Mouse (Mus musculus) megakaryocyte progenitor cell, adult 5-6 weeks (primary cell): Measurements from ENCODE around the gene Mmp25. TPM values are rescaled to one million over a fixed set of nuclear protein-coding genes. Genes with fewer than 3 reads are reported as not detected.
"Not testable (repeated sequence)": the region's sequence is repeated elsewhere in the genome, so short reads cannot be mapped to it uniquely, and the experiment has no call there.

Experiments used
- ATAC-seq: replicated peaks from 2 replicates; pipeline ENCODE4 v1.8.0; 2016; ENCODE audit warnings: mild to moderate bottlenecking, moderate TSS enrichment, inconsistent platforms; ENCODE audit not compliant: poor library complexity
- total RNA-seq, 2 experiments: library from RNA; stranded (forward) in 1 of 2; stranded (reverse) in 1 of 2; fragments of 157-497, 149-512 nt in 1 of 2; fragments of 200-1000 nt in 1 of 2; gene quantifications; 2 replicates each; pipeline versions ENCODE4 v1.2.3 to v1.2.4; 2015 to 2017

Mmp25 gene
- total RNA-seq, 2 experiments from 2014 or later, result 0.42 to 1.4 TPM

DNA sequence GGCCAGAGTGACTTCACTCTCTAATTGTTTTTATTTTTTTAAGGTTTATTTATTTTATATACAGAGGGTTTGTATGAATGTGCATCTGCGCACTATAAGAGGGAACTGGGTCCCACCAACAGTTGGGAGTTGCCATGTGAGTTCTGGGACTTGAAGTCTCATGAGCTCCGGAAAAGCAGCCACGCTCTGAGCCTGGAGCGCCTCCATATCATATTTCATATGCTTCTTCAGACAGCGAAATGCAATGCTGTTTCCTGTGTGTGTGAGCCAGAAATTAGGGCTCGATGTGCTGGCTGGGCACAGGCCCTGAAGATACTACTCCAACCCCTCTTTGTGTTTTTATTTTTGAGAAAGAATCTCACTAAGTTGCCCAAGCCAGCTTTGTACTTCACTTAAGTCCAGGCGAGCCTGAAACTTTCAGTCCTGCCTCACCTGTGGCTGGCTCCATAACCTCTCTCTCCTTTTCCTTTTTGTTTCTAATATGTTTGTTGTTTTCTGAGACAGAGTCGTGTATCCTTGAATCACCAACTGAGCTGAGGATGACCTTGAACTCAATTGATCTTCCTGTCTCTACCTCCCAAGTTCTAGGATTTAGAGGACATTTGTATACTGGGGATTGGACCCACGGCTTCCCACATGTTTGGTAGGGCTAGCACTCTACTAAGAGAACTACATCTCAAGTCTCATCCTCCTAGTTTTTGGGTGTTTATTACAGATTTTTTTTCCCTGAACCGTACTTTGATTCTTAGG, 43.1 kb downstream of the Mmp25 start:
- no peak for ATAC-seq

DNA sequence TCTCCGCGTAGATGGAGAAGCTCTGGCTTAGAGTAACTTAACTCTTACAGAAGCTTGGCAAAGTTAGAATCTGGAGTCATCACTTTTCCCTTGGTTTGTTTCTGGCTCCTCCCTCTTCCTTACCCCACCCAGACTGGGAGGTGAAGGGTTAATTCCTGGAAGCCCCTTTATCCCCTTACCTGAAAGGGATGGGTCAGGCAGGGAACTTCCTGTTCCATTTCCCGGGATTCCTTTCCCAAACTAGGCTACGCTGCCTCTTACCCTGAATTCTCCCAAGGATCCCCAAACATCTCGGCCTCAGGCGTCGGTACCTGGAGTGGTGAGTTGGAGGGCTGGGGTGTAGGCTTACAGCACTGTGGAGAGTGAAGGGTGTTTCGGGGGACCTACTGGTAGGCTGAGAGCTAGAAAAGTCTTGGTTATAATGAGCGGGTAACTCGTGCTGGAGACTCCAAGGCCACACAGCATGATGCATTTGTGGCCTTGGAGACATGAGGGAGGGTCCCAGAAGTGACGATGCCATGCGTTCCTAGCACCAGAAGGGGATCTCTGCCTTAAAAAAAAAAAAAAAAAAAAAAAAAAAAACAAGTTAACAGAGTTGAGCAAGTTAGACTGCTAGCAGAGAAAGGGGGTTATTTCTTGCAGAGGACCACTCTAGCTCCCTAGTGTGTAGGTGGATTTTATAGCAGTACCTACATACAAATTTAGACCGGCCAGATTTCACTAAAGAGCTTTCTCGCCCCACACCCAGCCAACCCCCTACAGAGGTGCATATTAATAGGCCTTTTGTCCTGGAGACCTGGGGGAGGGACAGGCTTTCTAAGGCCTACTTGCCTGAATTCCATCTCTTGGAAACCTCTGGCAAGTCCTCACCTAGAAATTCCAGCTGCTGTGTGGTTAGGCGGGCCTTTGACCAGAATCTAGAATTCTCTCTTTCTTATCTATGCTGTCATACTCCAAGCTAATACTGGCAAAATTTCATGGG, 44.1 kb downstream of the Mmp25 start, which contains the start of gene Zscan10:
Gene Zscan10 (plus strand): TSS at position 216 of the 982 bp plus-strand sequence.
- no peak for ATAC-seq

DNA sequence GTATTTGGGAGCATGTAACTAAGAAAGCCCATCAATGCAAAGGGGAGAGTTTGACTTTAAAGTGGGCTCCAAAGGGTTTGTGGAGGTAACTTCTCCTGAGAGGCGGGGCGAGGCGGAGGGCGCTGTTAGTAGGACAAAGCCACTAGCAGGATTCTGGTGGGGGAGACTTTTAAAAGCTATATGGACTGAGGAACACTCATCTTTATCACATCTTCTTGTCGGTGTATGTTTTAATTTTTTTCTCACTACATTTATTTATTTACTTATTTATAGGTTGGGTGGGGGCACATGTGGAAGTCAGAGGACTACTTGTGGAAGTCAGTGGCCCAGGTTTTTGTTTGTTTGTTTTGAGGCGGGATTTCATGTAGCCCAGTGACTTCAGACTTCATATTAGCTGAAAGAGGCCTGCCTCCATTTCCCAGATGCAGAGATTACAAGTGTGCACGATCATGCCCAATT, 45.4 kb downstream of the Mmp25 start:
- no peak for ATAC-seq

DNA sequence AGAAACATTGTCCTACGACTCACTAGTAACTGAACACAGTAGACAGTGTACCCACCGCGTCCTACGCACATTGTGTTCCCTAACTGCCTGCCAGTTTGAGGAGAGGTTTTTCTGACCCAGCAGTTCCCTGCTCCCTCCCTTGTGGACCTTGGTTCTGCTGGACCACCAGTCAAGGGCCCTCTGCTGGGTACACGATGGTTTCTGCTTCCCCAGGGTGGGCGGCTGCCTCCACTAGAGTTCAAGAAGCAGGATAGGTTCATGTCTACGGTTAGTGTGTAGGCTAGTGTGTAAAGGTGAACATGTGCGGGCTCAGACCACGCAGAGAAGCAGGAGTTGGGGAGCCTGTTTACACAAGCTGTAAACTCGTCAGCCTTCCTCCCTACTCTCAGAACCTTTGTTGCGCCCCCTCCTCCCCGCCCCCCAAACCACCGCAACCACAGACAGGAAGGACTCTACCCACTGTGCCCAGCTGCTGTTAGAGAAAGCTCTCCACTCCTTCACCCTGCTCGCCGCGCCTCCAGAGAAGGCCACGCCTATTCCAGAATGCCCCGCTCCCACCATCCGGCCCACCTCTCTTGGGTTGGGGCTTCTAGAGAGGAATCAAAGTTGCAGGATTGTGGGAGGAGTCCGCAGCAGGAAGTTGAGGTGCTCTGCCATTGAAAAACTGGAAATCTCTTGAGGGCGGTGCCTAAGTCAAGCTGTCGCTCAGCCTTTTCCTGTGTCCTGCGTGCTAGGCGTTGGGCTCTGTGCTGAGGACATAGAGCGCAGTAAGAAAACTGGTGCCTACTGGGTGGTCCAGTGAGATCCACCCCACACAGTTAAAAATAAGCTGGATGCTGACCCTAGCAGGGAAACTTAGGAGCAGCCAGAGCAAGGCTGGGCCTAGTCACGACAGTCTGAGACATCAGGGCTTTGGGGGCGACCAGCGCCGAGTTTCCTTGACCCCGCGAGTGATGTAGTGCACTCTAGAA, 46.2 kb downstream of the Mmp25 start, which contains the start of gene Zfp13:
Gene Zfp13 (minus strand): TSS at position 906 of the 971 bp plus-strand sequence.
- ATAC-seq, result peak; percentile 89

DNA sequence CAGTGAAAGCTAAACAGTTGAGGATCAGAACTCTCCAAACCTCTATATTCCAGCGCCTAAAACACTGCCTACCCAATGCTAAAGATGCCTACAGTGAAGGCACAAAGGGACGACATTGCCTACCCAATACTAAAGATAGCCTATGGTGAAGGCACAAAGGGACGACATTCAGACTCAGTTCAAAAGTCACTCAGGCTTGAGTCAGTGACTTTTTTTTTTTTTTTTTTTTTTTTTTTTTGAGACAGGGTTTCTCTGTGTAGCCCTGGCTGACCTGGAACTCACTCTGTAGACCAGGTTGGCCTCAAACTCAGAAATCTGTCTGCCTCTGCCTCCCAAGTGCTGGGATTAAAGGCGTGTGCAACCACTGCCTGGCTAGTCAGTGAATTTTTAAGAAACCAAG, 49.9 kb downstream of the Mmp25 start:
- ATAC-seq, result not testable (repeated sequence)

DNA sequence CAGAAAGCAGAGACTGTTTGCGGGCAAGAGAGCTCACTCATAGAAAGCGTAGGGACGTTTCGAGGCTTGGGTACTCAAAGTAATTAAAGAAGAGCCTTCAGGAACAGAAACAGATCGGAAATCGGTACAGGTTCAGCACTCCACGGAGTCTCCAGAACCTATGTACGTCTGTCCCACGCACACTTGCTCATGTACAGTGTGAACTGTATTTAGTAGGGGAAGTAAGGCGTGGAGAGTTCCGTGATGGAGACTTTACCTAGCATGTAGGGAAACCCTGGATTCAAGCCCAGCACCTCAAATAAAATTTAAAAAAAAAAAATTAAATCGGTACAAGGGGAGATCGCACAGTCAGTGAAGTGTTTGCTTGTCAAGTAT, 52.2 kb downstream of the Mmp25 start:
- ATAC-seq, result peak; percentile 41

DNA sequence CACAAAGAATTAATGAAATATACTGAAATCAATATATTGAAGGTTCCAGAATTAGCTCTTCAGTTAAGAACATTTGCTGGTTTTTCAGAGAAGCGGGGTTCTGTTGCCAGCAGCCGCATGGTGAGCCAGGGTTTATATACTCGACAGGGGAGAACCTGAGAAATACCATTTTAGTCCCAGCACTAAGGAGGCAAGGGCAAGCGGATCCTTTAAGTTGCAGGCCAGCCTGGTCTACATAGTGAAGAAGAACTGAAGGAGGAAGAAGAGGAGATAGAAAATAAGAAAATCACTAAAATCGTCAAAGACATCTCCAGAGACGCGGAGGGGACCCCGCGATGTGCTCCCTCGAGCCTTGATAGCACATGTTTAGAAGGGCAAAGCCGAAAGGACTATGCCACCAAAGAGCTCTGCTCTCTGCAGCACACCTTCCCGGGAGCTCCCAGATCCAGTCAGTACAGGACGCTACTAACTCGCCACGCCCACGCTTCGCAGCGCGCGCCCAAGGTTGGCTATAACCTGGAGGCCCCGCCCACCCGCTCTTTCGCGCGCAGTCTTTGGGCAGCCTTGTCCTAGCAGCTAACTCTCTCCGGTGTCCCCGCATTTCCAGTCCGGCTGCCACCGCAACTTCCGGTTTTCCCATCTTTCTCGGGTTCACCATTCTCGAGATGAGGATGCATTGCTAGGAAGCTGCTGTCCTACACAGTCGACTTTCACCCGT, 52.7 kb downstream of the Mmp25 start:
- peak; percentile 99 for ATAC-seq

DNA sequence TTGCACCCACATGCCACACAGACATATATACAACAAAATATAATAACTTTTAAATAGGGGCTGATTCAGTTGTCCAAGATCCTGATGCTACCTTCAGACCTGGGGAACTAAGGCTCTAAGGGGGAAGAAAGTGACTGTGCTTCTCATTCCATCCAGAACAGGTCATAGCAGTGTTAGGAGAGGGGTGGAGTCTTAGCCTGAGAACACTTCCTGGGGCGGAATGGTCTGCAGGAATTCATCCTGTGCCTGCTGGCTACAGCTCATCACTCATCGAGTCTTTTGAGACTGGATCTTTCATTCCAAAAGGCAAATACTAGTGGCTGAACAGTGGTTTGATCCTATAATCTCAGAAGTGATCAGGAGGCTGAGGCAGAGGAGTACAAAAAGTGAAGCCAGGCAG, 57.8 kb downstream of the Mmp25 start:
- no peak for ATAC-seq

DNA sequence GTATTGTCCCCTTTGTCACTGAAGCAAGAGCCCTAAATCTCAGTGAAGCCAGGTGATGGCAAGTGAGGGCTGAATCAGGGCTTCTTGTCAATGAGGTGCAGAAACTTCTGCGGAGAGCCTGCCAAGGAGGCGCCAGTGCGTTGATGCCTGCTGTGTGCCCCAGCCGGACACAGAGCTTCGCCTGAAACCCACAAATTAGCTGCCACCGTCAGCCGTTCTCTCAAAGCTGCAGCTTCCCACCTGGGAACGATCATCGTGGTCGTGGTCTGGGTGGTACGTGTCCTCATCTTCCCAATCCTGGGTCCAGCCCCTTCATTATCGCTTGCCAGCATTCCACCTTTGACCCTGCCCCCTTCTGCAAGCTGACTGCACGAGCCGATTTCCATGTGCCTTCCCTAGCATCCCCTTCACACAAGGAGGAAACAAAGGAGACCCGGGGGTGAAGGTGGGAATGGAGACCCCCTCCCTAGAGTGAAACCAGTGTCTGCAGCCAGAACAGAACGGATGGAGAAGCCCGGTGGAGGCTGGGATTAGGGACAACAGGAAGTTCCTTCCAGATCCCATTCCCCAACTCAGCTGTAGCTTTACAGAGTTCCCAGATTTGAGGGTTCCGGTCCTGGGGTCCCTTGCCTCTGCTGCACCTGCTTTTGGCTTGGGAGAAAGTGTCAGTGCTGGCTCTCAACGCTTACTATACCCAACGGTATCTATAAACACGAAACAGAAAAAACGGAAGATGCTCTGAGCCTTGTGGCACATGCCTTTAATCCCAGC, 59.2 kb downstream of the Mmp25 start:
- ATAC-seq, result peak; percentile 51

DNA sequence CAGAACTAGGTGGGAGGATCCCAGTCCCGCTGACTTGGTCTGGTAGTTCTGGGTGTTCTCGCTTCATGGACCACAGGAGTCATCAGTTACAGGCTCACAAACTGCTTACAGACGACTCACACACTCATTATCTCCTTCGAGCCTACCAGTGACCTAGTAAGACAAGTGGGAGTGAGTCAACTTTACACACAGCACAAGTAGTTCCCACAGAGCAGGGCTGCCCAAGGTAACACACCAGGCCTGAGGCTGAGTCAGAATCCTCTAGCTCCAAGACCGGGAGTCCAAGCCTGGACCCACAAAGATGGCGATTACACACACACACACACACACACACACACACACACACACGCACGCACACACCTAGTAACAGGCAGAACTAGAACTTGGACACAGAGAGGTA, 60.3 kb downstream of the Mmp25 start:
- no peak for ATAC-seq

Other genes with a start within 250 kb of the Mmp25 start
- gene Vmn2r117, start 165.6 kb downstream of the Mmp25 start, total RNA-seq (2015), result not detected in 2 replicates
- not detected in 2 replicates for gene Vmn2r117, start 165.6 kb downstream of the Mmp25 start, total RNA-seq (2017)
- gene Zfp213, start 81.0 kb downstream of the Mmp25 start, total RNA-seq (2015), result 3.6 and 5.3 TPM in 2 replicates
- gene Zfp213, start 81.0 kb downstream of the Mmp25 start, total RNA-seq (2017), result 6.5 and 9.2 TPM in 2 replicates
- gene Zfp13, start 45.8 kb downstream of the Mmp25 start, total RNA-seq (2015), result 0.37 TPM in 1 of 2 replicates, not detected in the other
- 0.92 and 1.3 TPM in 2 replicates for gene Zfp13, start 45.8 kb downstream of the Mmp25 start, total RNA-seq (2017)
- not detected in 2 replicates for gene Zscan10, start 44.4 kb downstream of the Mmp25 start, total RNA-seq (2015)
- gene Zscan10, start 44.4 kb downstream of the Mmp25 start, total RNA-seq (2017), result not detected in 2 replicates
- gene Bicdl2, start 15.2 kb upstream of the Mmp25 start, total RNA-seq (2015), result not detected in 2 replicates
- gene Bicdl2, start 15.2 kb upstream of the Mmp25 start, total RNA-seq (2017), result not detected in 2 replicates
- gene Hcfc1r1, start 28.3 kb upstream of the Mmp25 start, total RNA-seq (2015), result 39.1 and 42.7 TPM in 2 replicates
- 17.8 and 20.2 TPM in 2 replicates for gene Hcfc1r1, start 28.3 kb upstream of the Mmp25 start, total RNA-seq (2017)
- gene Thoc6, start 28.6 kb upstream of the Mmp25 start, total RNA-seq (2015), result 32.3 and 33.4 TPM in 2 replicates
- 45.7 and 51.2 TPM in 2 replicates for gene Thoc6, start 28.6 kb upstream of the Mmp25 start, total RNA-seq (2017)
- gene Tnfrsf12a, start 32.2 kb upstream of the Mmp25 start, total RNA-seq (2015), result 3.6 and 4.3 TPM in 2 replicates
- gene Tnfrsf12a, start 32.2 kb upstream of the Mmp25 start, total RNA-seq (2017), result 5.9 and 7.9 TPM in 2 replicates
- gene Cldn6, start 34.0 kb upstream of the Mmp25 start, total RNA-seq (2015), result not detected in 2 replicates
- gene Cldn6, start 34.0 kb upstream of the Mmp25 start, total RNA-seq (2017), result not detected in 2 replicates
- gene Cldn9, start 38.7 kb upstream of the Mmp25 start, total RNA-seq (2015), result not detected in 2 replicates
- gene Cldn9, start 38.7 kb upstream of the Mmp25 start, total RNA-seq (2017), result not detected in 2 replicates
- not detected in 2 replicates for gene 1520401A03Rik, start 77.5 kb upstream of the Mmp25 start, total RNA-seq (2015)
- gene 1520401A03Rik, start 77.5 kb upstream of the Mmp25 start, total RNA-seq (2017), result not detected in 2 replicates
- gene Pkmyt1, start 81.1 kb upstream of the Mmp25 start, total RNA-seq (2015), result 34.5 and 36.9 TPM in 2 replicates
- 17.3 and 20.5 TPM in 2 replicates for gene Pkmyt1, start 81.1 kb upstream of the Mmp25 start, total RNA-seq (2017)
- gene Paqr4, start 95.6 kb upstream of the Mmp25 start, total RNA-seq (2015), result 1.3 and 1.6 TPM in 2 replicates
- gene Paqr4, start 95.6 kb upstream of the Mmp25 start, total RNA-seq (2017), result 1.9 and 2.4 TPM in 2 replicates
- 0.05 TPM in 1 of 2 replicates, not detected in the other for gene Kremen2, start 100.6 kb upstream of the Mmp25 start, total RNA-seq (2015)
- gene Kremen2, start 100.6 kb upstream of the Mmp25 start, total RNA-seq (2017), result not detected in 2 replicates
- gene Flywch1, start 126.3 kb upstream of the Mmp25 start, total RNA-seq (2015), result 4.7 and 5.1 TPM in 2 replicates
- gene Flywch1, start 126.3 kb upstream of the Mmp25 start, total RNA-seq (2017), result 9.9 and 10.6 TPM in 2 replicates
- gene Flywch2, start 140.8 kb upstream of the Mmp25 start, total RNA-seq (2015), result 1.1 and 3.3 TPM in 2 replicates
- gene Flywch2, start 140.8 kb upstream of the Mmp25 start, total RNA-seq (2017), result not detected in 2 replicates
- 298 and 382 TPM in 2 replicates for gene Srrm2, start 145.3 kb upstream of the Mmp25 start, total RNA-seq (2015)
- gene Srrm2, start 145.3 kb upstream of the Mmp25 start, total RNA-seq (2017), result 96.7 and 109 TPM in 2 replicates
- gene Elob, start 183.9 kb upstream of the Mmp25 start, total RNA-seq (2015), result 262 and 312 TPM in 2 replicates
- gene Elob, start 183.9 kb upstream of the Mmp25 start, total RNA-seq (2017), result 108 and 112 TPM in 2 replicates
- gene Prss33, start 190.8 kb upstream of the Mmp25 start, total RNA-seq (2015), result not detected in 2 replicates
- gene Prss33, start 190.8 kb upstream of the Mmp25 start, total RNA-seq (2017), result not detected in 2 replicates
- not detected in 2 replicates for gene Prss32, start 198.6 kb upstream of the Mmp25 start, total RNA-seq (2015)
- gene Prss32, start 198.6 kb upstream of the Mmp25 start, total RNA-seq (2017), result not detected in 2 replicates
- gene Prss41, start 198.9 kb upstream of the Mmp25 start, total RNA-seq (2015), result 0.35 TPM in 1 of 2 replicates, not detected in the other
- gene Prss41, start 198.9 kb upstream of the Mmp25 start, total RNA-seq (2017), result not detected in 2 replicates
- not detected in 2 replicates for gene Prss21, start 222.8 kb upstream of the Mmp25 start, total RNA-seq (2015)
- gene Prss21, start 222.8 kb upstream of the Mmp25 start, total RNA-seq (2017), result not detected in 2 replicates
- gene Dcpp1, start 235.6 kb upstream of the Mmp25 start, total RNA-seq (2015), result not detected in 2 replicates
- gene Dcpp1, start 235.6 kb upstream of the Mmp25 start, total RNA-seq (2017), result not detected in 2 replicates
- not detected in 2 replicates for gene Dcpp2, start 235.6 kb upstream of the Mmp25 start, total RNA-seq (2015)
- gene Dcpp2, start 235.6 kb upstream of the Mmp25 start, total RNA-seq (2017), result not detected in 2 replicates